Mouse (Mus musculus) heart, adult 2 months (tissue): ENCODE measurements around the gene Xylt1.

ENCODE experiments used
- CTCF ChIP-seq: fragments of 200-600 bp; IDR thresholded peaks from 2 replicates; pipeline ENCODE4 v1.8.1; 2022; ENCODE audit warnings: antibody characterized with exemption, mild to moderate bottlenecking, moderate library complexity
- POLR2A ChIP-seq: fragments of 200-500 bp; IDR thresholded peaks from 2 replicates; pipeline ENCODE4 v1.6.1; 2011; ENCODE audit warnings: mild to moderate bottlenecking, low read depth, low read length, control low read depth; ENCODE audit not compliant: insufficient read depth

GRCm38 (mm10) chr7:117452269-117452668 lies 71.5 kb downstream of the Xylt1 start:
- TF ChIP-seq POLR2A (no peak), CTCF (no peak)
